ENCODE assay signal across 22 mouse cellular contexts in the genomic region with DNA sequence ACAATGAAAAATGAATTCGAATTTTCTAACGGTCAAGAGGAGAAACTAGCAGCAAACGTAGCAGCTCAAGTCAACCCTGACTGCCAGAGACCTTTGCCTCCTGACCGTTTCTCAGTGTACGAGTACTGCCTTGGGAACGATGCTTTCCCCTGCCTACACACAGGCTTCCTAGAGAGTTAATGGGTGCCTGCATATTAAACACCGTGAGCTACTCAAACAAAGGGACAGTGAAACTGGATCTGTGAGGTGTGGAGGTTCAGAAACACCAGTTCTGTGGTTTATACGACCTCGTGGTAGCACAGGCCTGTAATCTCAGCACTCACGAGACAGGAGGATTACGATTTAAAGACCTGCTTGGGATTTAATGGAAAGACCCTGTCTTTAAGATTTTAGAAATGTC. TPM values are rescaled to one million over a fixed set of nuclear protein-coding genes. Genes with fewer than 3 reads are reported as not detected.
DNase-seq lines count a peak whose midpoint lies in the region; ATAC-seq and TF ChIP-seq lines count a peak whose summit lies in the region.
"Had no signal": no experiment of that assay in that cellular context is flagged by ENCODE, and none has a peak within 500 bp of the region (broad histone marks: within the 10 kb centered on the region; RNA-seq: fewer than 3 reads in every experiment).

No protein-coding gene starts in this region.

- H3K4me2 ChIP-seq in intestine, embryonic 16.5 days (ENCODE audit: low read depth, low read length): no peak overlapping the region
- no peak overlapping the region for H3K4me2 ChIP-seq in intestine, embryonic 15.5 days (replicated peaks)
- no peak overlapping the region for H3K4me2 ChIP-seq in midbrain, embryonic 15.5 days
- H3K4me2 ChIP-seq: forebrain, embryonic 13.5 days; heart, embryonic 15.5 days; limb, embryonic 15.5 days; liver, embryonic 13.5 days; neural tube, embryonic 13.5 days had no signal

- H3K4me1 ChIP-seq in intestine, embryonic 16.5 days (ENCODE audit: control insufficient read depth, insufficient read depth, low read length): peaks cover 12% of the 10 kb centered on the region
- H3K4me1 ChIP-seq in intestine, embryonic 15.5 days (replicated peaks): no peaks in the 10 kb centered on the region
- peaks cover 8% of the 10 kb centered on the region; the same call in 1 of the 2 replicates for H3K4me1 ChIP-seq in midbrain, embryonic 10.5 days
- H3K4me1 ChIP-seq in midbrain, embryonic 15.5 days: no peaks in the 10 kb centered on the region
- H3K4me1 ChIP-seq in cortical plate, adult 2 months (ENCODE audit: control insufficient read depth, insufficient read depth, low read length): peaks cover 2% of the 10 kb centered on the region; the same call in 1 of the 2 replicates
- H3K4me1 ChIP-seq: limb, embryonic 15.5 days; liver, embryonic 13.5 days had no signal

- H3K9ac ChIP-seq in intestine, embryonic 16.5 days (ENCODE audit: low read depth, low read length): 0 out of 2 replicates have a peak overlapping the region, but pooled peaks have one; percentile 19
- H3K9ac ChIP-seq in intestine, embryonic 15.5 days: no peak overlapping the region
- H3K9ac ChIP-seq in midbrain, embryonic 15.5 days: no peak overlapping the region
- H3K9ac ChIP-seq: forebrain, embryonic 13.5 days; heart, embryonic 15.5 days; limb, embryonic 15.5 days; liver, embryonic 13.5 days; neural tube, embryonic 13.5 days had no signal

- no peaks in the 10 kb centered on the region for H3K27me3 ChIP-seq in intestine, embryonic 16.5 days (replicated peaks; ENCODE audit: control insufficient read depth, insufficient read depth, low read length)
- H3K27me3 ChIP-seq in intestine, embryonic 15.5 days (replicated peaks): no peaks in the 10 kb centered on the region
- no peaks in the 10 kb centered on the region for H3K27me3 ChIP-seq in midbrain, embryonic 10.5 days (ENCODE audit: low read depth, poor library complexity, severe bottlenecking)
- H3K27me3 ChIP-seq in midbrain, embryonic 15.5 days (replicated peaks): no peaks in the 10 kb centered on the region
- H3K27me3 ChIP-seq: forebrain, embryonic 13.5 days; heart, embryonic 15.5 days; limb, embryonic 15.5 days; liver, embryonic 13.5 days; neural tube, embryonic 13.5 days; Patski had no signal

- no peaks in the 10 kb centered on the region for H3K36me3 ChIP-seq in intestine, embryonic 16.5 days (ENCODE audit: control insufficient read depth, insufficient read depth, low read length)
- no peaks in the 10 kb centered on the region for H3K36me3 ChIP-seq in intestine, embryonic 15.5 days
- H3K36me3 ChIP-seq in midbrain, embryonic 10.5 days: no peaks in the 10 kb centered on the region
- H3K36me3 ChIP-seq in midbrain, embryonic 15.5 days (replicated peaks): no peaks in the 10 kb centered on the region
- H3K36me3 ChIP-seq: heart, embryonic 15.5 days; limb, embryonic 15.5 days; liver, embryonic 13.5 days; neural tube, embryonic 13.5 days had no signal

- ATAC-seq in intestine, embryonic 16.5 days: no peak
- no peak for ATAC-seq in intestine, embryonic 15.5 days
- ATAC-seq in midbrain, embryonic 15.5 days (replicated peaks): no peak
- ATAC-seq: forebrain, embryonic 13.5 days; hindbrain, embryonic 16.5 days; Patski had no signal

- DNase-seq in kidney, postnatal 14 days: peak; percentile 17
- DNase-seq in kidney, adult 11 months: no peak
- DNase-seq in midbrain, embryonic 10.5 days (ENCODE audit: low spot score): no peak
- no peak for DNase-seq in cerebellum, adult 8-10 months
- DNase-seq: adrenal gland, postnatal 10 days; cerebellum, adult 11 months; cerebellum, postnatal 10 days; gastrocnemius, postnatal 10 days; left cerebral cortex, postnatal 4 days; liver, embryonic 13.5 days; lung, postnatal 14 days; right cerebral cortex, postnatal 4 days had no signal

- no peak overlapping the region for H3K4me3 ChIP-seq in intestine, embryonic 16.5 days (ENCODE audit: low read length)
- no peak overlapping the region for H3K4me3 ChIP-seq in intestine, embryonic 15.5 days (replicated peaks)
- no peak overlapping the region for H3K4me3 ChIP-seq in midbrain, embryonic 10.5 days
- no peak overlapping the region for H3K4me3 ChIP-seq in midbrain, embryonic 15.5 days
- no peak overlapping the region for H3K4me3 ChIP-seq in cortical plate, adult 2 months (ENCODE audit: insufficient read depth, low read length)
- H3K4me3 ChIP-seq: forebrain, embryonic 13.5 days; heart, embryonic 15.5 days; limb, embryonic 15.5 days; liver, embryonic 13.5 days; neural tube, embryonic 13.5 days had no signal

- no peak for TF ChIP-seq CTCF in cortical plate, adult 2 months (IDR thresholded peaks at IDR 0.05; ENCODE audit: extremely low read depth, insufficient read depth, low read length)

- H3K9me3 ChIP-seq in intestine, embryonic 16.5 days (ENCODE audit: control insufficient read depth, low read length): no peaks in the 10 kb centered on the region
- no peaks in the 10 kb centered on the region for H3K9me3 ChIP-seq in intestine, embryonic 15.5 days
- no peaks in the 10 kb centered on the region for H3K9me3 ChIP-seq in midbrain, embryonic 10.5 days (replicated peaks)
- no peaks in the 10 kb centered on the region for H3K9me3 ChIP-seq in midbrain, embryonic 15.5 days
- H3K9me3 ChIP-seq: forebrain, embryonic 13.5 days; heart, embryonic 15.5 days; limb, embryonic 15.5 days; liver, embryonic 13.5 days; neural tube, embryonic 13.5 days had no signal

- H3K27ac ChIP-seq in intestine, embryonic 16.5 days (ENCODE audit: low read length): no peak overlapping the region
- no peak overlapping the region for H3K27ac ChIP-seq in intestine, embryonic 15.5 days
- H3K27ac ChIP-seq in midbrain, embryonic 10.5 days (replicated peaks): 0 out of 2 replicates have a peak overlapping the region, but pooled peaks have one; percentile 28
- H3K27ac ChIP-seq in midbrain, embryonic 15.5 days: no peak overlapping the region
- 0 out of 2 replicates have a peak overlapping the region, but pooled peaks have one; percentile 11 for H3K27ac ChIP-seq in cortical plate, adult 2 months (ENCODE audit: insufficient read depth, low read length)
- H3K27ac ChIP-seq: forebrain, embryonic 13.5 days; heart, embryonic 15.5 days; limb, embryonic 15.5 days; liver, embryonic 13.5 days; neural tube, embryonic 13.5 days had no signal

- TF ChIP-seq POLR2A in cortical plate, adult 2 months (IDR thresholded peaks at IDR 0.05; ENCODE audit: extremely low read depth, insufficient read depth, low read length): no peak

- WGBS in intestine, embryonic 16.5 days: 59% methylated on average over 11 of the region's 11 CpGs
- WGBS in intestine, embryonic 15.5 days: 60% methylated on average over 11 of the region's 11 CpGs
- WGBS in midbrain, embryonic 10.5 days: 83% methylated on average over 11 of the region's 11 CpGs
- 69% methylated on average over 11 of the region's 11 CpGs for WGBS in midbrain, embryonic 15.5 days

RNA-seq across cellular contexts. Expression of a gene that starts 33.9 kb away (rescaled TPM):
- 14.2 and 15.1 TPM in 2 replicates for polyA plus RNA-seq in intestine, embryonic 16.5 days (2015; fragmentation: Nextera tagmentation; extraction: Ambion mirVana)
- 15.6 and 18.1 TPM in 2 replicates for polyA plus RNA-seq in intestine, embryonic 15.5 days (2015; fragmentation: Nextera tagmentation; extraction: Ambion mirVana)
- polyA plus RNA-seq in midbrain, embryonic 10.5 days (2016; fragmentation: Nextera tagmentation; extraction: Ambion mirVana): 8.9 and 10.0 TPM in 2 replicates
- polyA plus RNA-seq in midbrain, embryonic 15.5 days (2015; fragmentation: Nextera tagmentation; extraction: Ambion mirVana): 27.0 and 27.5 TPM in 2 replicates
- 13.9 and 15.6 TPM in 2 replicates for polyA plus RNA-seq in cortical plate, adult 2 months (2012; rRNA removed)

Comparison
In these comparisons a context has a peak if more than half of its experiments do, and no peak if none do; other contexts are left out.
1. H3K27ac ChIP-seq: peak in midbrain, embryonic 10.5 days (single experiment) and cortical plate, adult 2 months (single experiment); none in intestine, embryonic 16.5 days (single experiment), intestine, embryonic 15.5 days (single experiment) and midbrain, embryonic 15.5 days (single experiment).